Mouse (Mus musculus) embryo, embryonic 11.5 days (tissue): ENCODE results near the gene Ildr2.

Experiments
- DNase-seq: peaks from one replicate; pipeline ENCODE4 v3.0.0-alpha.2; 2012; ENCODE audit warnings: low read depth, low spot score

The Ildr2 gene

DNA sequence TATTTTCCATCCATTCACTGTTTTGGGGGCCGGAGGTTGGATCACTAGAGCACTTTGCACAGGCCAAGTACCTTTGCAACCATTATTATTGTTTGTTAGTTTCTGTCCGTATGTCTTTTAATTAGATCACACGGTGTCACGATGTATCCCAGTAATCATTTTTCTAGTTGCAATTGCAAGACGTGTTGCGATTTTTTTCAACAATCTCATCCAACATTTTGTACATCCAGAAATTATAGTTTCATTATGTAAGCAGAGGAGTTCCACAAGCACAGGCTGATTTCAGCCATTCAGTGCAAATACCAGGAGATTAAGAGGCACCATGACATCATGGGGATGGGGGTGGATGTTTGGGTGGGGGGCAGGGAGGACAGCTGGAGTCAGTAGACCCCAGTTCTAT, 29.5 kb downstream of the Ildr2 start:
- DNase-seq, result no peak

DNA sequence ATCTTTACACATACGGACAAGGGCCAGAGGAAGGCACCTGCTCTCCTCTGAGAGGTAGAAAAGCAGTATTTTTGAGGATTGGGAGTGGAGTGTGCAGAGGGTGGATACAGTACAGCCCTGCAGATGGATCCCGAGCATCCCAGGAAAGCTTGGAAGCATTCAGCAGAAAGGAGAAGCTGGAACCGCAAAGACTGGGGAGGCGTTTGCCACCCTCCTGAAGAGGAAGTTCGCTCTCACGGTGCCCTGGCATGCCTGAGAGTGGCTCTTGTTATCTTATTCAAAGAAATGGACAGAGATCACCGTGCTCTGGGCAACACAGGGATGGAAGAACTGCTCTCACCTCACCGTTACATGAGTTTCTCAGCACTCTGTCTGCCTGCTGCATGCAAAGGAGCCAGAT, 30.5 kb downstream of the Ildr2 start:
- no peak for DNase-seq

DNA sequence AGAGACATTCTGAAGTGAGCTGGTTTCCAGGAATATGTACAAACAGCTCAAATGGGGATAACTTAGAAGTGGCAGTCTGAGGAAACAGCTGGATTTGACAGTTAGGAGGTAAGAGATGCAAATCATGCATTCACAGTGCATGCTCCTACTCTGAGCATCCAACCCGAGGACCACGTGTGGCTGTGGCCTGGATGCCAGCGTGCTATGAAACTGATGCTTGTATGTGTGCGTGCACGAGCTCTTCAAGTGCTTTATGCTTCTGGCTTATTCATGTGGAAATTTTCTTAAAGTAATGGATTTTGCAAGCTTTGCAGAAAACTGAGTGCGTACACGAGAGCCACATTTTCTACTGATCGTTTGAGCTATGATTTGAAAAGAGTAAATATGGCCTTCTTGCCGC, 32.3 kb downstream of the Ildr2 start:
- no peak for DNase-seq

DNA sequence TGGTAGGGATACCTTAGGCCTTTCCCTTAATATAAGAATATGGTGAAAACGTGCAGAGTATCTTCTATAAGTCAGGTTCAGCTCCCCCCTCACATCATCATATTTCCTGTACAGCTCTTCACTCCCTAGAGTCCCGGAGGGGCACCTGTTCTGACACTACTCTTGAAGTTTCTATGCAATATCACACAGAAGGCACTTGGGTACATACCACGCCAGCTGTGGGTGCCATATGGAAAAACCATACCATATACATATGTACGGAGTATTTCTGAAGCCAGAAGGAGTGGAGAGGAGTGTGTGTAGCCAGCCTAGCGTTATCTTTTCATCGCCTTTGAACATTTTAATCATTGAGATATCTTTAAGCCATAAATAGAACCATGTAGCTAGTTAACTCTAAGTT, 36.6 kb downstream of the Ildr2 start:
- no peak for DNase-seq

DNA sequence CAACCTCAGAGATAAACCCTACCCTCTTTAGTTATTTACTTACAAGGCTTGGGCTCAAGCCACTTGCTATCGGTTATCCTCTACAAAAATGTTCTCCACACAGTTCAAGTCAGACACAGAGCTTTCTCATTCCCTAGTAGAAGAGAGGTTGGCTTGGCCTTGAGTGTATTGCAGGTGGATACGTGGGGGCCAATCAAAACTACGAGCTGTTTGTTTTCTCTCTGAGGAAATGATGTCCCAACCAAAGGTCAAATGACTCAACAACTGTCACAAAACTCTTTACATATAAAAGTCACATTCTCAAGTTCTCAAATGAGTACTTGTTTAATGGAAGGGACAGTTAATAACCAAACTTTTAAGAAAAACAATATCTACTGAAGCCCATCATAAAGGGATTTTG, 39.1 kb downstream of the Ildr2 start:
- no peak for DNase-seq

DNA sequence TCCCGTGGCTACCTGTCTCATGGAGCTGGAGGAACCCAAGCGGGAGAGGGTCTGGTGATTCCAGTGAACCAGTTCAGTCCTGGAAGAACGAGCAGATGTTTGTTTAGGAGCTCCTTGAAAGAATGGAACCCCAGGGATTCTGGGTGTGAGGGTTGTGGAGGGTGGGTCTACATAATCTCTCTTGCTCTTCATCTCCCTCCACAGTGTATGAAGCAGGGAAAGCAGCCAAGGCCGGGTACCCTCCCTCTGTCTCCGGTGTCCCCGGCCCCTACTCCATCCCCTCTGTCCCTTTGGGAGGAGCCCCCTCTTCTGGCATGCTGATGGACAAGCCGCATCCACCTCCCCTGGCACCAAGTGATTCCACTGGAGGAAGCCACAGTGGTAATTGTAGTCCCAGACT, 41.6 kb downstream of the Ildr2 start:
- DNase-seq, result no peak

DNA sequence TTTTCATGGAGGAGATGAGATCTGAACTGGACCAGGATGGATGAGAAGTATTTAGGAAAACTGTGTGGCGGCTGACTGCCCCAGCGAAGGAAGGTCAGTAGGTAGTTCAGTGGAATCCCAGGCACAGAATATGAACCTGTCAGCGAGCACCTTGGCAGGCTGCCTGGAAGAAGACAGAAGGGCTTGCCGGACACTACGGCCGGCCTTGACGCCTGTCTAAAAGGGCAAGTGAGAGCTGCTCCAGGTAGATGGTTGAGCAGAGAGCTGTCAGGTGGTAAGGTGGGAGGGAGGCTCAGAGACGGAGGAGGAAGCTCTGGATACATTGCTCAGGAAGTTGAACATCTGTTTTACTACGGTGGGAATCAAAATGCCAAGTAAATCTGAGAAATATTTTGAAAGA, 42.4 kb downstream of the Ildr2 start:
- DNase-seq, result no peak

DNA sequence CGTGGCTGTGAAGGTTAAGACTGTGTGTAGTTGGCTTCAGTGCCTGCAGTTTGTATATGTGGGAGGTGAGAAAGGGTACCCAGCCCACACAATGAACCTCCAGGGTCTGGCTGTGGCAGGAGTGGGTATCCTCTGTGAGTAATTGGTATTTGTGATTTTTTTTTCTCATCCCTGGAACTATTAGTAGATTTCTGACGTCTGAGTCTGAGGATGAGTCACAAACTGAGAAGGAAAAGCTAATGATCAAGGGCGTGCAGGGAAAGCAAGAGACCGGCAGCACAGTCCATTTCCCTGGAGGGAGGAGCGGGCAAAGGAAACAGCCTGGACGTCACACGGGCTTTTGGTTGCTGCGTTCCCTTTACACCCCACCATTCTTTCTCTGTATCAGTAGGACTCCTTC, 43.0 kb downstream of the Ildr2 start:
- no peak for DNase-seq

DNA sequence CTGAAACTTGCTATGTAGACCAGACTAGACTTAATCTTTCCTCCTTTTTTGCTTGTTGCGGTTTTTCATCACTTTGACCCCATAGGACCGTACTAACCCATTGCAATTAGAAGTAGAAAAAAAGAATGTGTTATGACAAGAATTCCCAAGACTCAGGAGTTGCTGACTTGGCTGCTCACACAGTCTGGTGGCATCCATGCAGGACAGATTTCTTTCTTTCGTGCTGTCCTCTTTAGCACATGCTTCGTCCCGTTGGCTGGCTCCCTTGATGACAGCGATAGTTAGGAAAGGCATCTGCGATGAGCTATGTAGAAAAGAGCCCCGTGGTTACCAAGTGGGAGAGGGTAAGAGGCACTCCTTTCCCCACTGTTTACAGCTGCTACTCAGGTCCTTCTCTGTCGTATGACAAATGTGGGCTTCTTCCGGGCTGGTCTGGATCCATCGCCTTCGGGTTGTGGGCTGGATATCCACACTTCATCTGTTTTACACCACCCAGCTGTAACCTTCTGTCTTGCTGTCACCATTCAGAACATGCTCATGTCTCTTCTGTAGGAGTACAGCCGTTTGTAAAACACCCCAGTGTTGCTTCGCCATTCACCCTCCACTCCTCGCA, 43.7 kb downstream of the Ildr2 start:
- DNase-seq, result no peak

DNA sequence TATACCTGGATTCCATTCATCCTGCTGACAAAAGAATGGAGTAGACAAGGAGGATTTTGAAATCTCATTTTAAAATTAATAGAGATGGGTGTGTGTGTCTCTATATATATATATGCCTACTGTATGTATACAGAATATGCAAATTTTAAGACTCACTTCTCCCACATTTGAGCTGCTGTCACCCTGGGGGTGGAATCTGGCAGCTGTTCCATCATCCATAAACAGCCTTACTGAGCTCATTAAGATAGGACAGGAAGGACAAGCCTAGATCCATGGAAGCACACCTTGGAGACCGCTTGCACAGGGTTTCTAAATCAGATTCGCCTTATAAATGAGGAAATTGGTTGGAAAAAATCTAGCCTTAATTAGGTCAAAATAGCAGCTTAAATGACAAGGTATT, 44.9 kb downstream of the Ildr2 start:
- no peak for DNase-seq

DNA sequence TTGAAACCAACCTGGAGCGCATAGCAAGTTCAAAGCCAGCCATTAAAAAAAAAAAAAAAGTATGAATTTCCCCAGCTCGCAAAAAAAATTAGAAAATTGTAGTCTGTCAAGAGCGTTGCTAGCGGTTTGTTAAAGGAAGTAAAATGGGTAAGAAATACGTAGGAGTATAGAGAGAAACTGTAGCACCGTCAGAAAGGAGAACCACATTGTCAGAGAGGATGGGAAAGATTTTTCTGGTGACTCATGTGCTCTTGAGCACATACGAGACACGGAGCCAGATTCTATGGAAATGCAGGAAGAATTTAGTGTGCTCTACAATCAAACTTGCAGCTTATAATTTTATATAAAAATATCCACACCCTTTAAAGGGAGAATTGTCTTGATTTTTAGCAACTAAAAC, 45.9 kb downstream of the Ildr2 start:
- DNase-seq, result no peak

DNA sequence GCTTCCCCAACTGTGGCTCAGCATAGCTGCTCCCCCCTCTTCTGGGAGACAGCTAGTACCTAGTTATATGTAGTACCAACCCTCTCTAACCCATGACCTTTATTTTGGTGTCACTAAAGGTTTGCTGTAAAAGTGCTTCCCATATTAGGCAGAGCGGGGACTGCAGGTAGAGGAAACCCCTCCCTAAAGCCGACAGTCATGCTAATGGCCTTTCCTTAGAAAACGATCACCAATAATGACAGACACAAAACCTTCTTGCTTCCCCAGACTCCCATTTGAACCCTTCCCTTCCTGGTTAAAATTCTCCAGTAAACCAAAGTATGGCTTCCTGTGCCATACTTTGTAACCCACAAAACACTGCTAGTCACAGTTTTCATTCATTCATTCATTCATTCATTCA, 46.6 kb downstream of the Ildr2 start:
- DNase-seq, result no peak

DNA sequence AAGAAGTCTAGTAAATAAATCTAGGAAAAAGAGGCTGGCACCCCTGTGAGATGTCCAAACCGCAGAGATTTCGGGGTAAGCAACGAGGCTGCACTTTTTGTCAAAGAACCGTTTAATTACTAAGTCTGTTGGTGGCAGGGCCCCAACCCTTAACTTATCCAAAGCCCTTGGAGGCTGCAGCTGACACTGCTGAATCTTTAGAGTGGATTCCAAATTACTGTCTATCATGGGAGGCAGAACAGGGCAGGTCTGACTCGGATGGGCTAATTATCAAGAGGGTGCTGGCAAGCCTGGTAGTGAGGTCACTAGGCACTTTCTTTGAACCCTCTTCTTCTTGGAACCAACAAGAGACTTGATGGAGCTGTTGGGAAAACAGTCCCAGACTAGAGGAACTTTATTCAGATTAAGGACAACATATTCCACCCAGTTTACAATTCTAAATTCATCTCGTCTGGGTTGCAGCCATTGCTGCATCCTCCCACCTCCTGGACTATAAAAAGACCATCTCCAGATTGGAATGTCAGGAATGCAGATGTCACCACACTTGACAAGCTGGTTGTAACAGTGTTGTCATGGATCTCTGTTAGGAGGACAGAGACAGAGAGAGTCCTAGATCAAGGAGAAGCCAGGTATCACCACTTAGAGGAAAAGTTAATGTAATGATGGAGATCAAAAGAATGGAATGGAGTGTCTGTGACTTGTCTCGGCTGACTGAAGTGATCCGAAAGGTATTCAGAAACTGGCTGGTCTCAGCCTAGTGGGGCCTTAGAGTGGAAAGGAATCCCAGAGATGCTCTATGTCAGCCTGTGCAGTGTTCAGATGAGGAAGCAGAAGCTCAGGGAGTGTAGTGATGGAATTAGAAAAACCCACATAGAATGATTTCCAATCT, 50.7 kb downstream of the Ildr2 start:
- no peak for DNase-seq

DNA sequence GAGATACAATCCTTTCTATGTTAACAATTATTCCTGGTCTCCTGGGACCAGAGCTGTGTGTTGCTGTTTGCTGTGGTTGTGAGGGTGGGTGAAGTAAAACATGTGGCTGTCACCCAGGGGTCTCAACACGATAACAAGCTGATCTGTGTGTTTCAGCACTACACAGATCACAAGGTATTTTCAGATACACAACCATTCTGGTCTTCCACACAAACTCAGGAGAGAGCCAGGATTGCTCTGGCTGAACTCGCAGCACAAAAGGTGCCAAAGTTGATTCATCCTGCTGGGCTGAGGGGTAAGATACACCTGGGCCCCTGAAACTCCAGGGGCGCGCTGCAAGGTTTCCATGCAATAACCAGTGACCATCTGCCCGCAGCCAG, 54.5 kb downstream of the Ildr2 start:
- no peak for DNase-seq

DNA sequence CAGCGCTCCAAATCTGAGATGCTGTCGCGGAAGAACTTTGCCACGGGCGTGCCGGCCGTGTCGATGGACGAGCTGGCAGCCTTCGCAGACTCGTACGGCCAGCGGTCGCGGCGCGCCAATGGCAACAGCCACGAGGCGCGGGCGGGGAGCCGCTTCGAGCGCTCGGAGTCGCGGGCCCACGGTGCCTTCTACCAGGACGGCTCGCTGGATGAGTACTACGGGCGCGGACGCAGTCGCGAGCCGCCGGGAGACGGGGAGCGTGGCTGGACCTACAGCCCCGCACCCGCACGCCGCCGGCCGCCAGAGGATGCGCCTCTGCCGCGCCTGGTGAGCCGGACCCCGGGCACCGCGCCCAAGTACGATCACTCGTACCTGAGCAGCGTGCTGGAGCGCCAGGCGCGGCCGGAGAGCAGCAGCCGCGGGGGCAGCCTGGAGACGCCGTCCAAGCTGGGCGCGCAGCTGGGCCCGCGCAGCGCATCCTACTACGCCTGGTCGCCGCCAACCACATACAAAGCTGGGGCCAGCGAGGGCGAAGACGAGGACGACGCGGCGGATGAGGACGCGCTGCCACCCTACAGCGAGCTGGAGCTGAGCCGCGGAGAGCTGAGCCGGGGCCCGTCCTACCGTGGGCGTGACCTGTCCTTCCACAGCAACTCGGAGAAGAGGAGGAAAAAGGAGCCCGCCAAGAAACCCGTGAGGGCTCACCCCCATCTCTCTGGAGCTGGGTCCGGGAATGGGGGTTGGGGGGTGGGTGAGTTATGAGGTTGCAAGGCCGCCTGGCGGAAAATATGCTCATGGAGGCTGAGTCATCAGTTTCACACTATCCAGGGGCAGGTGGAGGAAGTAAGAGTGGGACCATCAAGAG, 55.1 kb downstream of the Ildr2 start:
- DNase-seq, result peak; percentile 23

DNA sequence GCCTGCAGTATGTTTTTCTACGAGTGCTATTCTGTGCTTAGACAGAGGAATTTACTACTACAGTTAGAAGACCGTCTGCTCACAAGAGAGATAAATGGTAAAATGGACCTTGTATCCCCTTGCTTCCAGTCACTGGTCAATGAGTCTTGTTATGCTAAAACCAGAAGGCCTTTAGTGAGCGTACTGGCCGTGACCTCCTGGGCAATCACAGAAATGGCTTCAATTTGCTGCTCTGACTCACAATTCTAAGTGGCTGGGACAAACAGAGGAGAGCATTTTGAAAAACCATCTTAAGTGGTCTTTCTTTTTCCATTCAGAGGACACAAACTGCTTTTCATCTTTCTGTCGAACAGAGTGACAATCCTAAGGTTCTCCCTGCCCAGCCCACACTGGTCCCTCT, 57.2 kb downstream of the Ildr2 start:
- DNase-seq, result no peak

DNA sequence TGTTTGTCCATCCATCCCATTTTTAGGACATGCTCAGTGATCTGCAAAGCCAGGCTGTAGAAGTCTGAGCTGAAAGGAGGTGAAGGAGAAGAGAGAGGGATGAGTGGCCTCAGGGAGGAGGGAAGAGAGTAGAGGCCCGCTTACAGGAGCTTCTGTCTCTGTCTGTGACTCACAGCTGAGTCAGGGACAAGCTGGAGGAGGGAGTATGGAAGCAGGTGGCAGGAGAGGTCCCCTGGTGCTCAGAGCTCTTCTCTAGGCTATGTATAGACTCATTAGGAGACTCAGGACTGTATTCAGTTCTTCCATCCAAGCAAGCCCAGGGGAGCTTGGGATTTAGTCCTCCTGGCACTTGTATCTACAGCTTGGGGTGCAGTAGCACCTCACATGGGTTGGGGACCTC, 59.7 kb downstream of the Ildr2 start:
- no peak for DNase-seq

DNA sequence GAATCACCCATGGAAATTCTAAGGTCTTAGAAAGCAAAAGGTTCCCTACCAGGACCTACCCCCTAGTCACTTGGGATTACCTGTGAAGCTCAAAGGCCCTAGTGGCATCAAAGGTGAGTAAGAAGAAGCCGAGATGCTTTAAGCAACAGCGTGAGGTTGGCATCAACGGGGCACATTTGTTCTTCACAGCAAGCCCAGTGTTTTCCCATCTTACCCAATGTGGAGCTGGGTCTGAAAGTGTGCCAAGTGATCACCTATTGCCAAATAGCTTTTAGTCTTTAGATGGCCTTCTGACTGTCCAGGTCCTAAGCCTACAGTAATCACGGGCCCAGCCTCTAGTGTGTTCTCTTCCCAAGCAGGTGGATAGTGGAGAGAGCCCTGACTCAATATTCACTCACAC, 61.8 kb downstream of the Ildr2 start:
- no peak for DNase-seq

DNA sequence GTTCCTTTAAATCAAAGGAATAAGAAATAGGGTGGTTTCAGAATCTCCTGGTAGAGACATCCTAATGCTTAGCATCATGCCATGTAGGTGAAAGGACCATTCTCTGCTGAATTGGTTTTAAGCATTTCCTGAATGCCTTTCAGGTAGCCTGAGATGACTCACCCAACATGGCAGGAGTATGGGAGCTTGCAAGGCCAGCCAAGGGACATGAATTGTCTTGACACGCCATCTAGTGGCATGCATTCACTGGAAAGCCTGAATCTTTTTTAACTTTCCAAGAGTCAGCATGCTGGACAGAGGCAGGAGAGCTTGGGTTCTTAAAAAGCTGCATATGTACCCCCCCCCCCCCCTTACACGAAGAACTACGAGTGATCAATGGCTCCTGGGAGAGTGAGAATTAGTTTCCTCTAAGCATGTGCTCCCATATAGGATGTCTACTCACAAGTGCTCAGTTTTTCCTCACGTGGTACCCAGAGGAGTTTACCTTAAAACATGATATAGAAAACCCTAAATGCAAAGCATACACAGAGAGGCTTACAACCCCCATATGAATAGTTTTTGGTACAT, 65.3 kb downstream of the Ildr2 start:
- DNase-seq, result peak; percentile 64

DNA sequence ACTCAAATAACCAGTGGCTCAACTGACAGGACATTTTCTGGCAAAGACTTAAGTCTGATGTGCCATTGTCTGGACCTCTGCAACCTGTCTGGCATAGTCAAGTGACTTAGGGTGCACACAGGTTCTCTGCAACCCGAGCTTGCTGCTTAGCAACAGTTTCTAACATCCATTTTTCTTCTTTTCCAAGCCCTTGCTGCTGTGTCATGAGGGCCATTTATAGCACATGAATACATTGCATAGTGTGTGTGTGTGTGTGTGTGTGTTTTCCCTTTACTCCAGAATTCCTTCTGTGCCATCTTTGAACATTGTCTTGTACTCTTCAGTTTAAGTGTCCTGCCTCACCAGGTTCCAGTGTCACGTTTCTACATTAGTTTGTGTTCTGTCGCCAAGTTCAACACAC, 72.5 kb downstream of the Ildr2 start:
- DNase-seq, result no peak

DNA sequence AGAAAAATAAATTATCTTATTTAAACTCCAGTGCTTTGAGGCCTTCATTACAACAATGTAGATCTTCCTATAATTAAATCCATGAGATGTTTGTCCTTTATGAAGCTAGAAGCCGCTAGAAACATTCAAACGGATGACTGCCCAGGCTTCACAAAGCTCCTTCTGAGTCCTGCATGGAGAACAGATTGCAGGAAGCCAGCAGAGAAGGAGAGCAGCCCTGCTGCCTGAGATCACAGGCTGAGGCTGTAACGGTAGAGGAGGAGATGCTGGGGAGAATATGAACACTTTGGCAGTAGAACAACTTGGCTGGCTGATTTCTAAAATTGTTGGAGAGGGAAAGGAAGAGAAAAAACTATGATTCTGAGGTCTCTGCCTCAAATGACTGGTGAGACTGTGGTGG, 76.8 kb downstream of the Ildr2 start:
- no peak for DNase-seq

DNA sequence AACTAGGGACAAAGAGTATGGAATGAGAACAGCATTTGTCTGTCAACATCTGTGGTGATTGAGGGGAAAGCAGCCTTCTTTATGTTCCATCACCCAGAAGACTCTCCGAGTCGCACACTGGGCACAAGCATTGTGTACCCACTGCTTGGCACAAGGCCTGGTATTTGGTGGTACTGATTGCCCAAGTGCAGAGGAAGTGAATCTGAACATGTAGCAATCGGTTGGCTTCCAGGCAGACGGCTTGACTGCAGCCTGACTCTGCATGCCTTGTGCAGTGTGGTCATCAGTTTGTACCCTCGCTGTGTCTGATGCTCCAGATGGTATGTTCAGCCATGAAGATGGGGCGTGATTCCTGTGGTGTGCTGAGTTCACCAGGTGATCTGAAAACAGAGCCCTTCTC, 85.2 kb downstream of the Ildr2 start:
- DNase-seq, result no peak
